Mouse (Mus musculus) gonadal fat pad, adult 2 months (tissue): Measurements from ENCODE around the gene Mphosph6. TPM values are rescaled to one million over a fixed set of nuclear protein-coding genes. Genes with fewer than 3 reads are reported as not detected.
A peak's percentile ranks its signal among the peaks of the same experiment; 100 is the strongest.

Source experiments
- DNase-seq: peaks from one replicate; pipeline ENCODE4 v3.0.0-alpha.2; 2012; ENCODE audit warnings: low read depth
- polyA plus RNA-seq: library from polyadenylated mRNA; depleted of rRNA; stranded (reverse); fragments of >200 nt; gene quantifications from 2 replicates; pipeline ENCODE4 v1.2.3, GENCODE M21; 2012; rRNA removed

Mphosph6 gene
- polyA plus RNA-seq, 1 experiment: 7.9 TPM

DNA sequence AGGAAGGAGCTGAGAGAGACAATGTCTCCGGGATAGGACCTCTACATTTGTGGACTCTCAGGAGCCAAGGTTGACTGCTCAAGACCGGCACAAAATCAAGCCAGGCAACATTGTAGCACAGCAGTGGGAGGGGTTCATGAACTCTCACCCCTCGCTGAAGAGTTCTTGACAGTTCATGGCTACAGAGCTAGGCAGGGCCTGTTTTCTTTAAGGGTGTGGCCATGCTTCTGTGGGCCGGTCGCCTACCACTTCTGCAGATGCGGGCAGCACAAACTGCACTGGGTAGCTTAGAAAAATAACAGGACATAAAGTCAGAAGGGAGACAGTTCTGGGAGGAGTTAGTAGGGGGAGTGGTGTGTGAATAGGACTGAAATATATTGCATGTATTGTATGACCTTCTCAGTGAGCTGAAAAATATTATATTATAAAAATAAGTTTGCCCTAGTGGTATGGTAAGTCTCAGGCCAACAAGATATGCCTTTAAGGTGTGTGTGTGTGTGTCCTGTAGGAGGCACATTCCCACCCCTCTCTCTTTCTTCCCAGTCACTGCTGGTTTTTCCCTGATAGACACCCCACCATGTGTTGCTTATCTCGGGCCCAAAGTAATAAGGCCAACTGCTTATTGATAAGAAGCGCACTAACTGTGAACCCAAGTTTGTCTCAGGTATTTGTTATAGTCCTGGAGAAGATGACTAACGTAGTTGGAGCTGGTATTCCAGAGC is 30.5 kb downstream of the Mphosph6 start:
- no peak for DNase-seq

DNA sequence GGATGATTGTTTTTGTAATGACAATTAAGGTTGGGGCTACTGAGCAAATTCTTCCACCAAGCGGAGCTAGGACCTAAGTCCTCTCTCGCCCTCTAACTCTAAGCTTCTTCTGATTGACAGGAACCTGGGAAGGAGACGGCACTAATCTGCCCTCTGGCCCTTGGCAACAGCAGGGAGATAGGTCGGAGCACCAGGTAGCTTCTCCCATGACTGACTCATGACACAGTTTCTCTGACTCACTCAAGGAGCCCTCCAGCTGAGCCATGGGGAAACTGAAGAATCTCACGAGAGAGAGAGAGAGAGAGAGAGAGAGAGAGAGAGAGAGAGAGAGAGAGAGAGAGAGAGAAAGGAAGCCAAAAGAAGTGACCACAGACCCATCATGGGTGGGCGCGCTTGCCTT is 32.8 kb downstream of the Mphosph6 start:
- DNase-seq: no peak

GRCm38 (mm10) chr8:117765947-117766346 is 35.8 kb downstream of the Mphosph6 start:
- DNase-seq: no peak

GRCm38 (mm10) chr8:117764625-117765024 is 37.1 kb downstream of the Mphosph6 start:
- peak; percentile 80 for DNase-seq

DNA sequence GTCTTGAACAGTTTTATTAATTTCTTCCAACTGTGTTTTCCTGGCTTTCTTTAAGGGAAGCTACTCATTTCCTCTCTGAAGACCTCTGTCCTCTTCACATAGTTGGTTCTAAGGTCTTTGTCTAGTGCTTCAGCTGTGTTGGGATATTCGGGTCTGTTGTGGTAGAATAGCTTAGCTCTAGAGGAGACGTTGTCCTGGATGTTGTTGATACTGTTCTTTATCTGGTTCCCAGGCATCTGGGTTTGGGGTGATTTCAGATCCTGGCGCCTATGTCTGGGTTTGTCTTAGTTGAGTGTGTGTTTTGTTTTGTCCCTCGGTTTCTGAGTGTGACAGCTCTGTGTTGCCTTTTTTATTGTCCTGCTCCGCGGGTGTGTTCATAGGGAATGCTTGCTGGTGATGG is 39.0 kb downstream of the Mphosph6 start:
- DNase-seq: no peak

DNA sequence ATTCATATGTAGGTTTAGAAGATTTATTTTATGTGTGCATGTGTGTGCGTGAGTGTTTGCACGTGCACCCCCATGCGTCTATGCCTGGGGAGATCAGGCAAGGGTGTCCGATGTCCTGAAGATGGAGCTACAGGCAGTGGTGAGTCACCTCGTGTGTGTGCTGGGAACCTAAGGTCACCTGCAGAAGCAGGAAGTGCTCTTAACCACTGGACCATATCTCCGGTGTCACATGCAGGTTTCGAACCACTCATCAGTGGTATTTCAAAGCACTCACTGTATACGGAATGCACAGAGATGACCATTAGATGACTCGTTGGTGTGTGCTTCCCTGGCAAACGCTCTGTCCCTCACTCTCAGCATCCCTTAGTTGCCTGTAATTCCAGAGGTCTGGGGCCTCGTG is 43.8 kb downstream of the Mphosph6 start:
- DNase-seq: no peak

GRCm38 (mm10) chr8:117749436-117749835 is 52.3 kb downstream of the Mphosph6 start:
- no peak for DNase-seq

DNA sequence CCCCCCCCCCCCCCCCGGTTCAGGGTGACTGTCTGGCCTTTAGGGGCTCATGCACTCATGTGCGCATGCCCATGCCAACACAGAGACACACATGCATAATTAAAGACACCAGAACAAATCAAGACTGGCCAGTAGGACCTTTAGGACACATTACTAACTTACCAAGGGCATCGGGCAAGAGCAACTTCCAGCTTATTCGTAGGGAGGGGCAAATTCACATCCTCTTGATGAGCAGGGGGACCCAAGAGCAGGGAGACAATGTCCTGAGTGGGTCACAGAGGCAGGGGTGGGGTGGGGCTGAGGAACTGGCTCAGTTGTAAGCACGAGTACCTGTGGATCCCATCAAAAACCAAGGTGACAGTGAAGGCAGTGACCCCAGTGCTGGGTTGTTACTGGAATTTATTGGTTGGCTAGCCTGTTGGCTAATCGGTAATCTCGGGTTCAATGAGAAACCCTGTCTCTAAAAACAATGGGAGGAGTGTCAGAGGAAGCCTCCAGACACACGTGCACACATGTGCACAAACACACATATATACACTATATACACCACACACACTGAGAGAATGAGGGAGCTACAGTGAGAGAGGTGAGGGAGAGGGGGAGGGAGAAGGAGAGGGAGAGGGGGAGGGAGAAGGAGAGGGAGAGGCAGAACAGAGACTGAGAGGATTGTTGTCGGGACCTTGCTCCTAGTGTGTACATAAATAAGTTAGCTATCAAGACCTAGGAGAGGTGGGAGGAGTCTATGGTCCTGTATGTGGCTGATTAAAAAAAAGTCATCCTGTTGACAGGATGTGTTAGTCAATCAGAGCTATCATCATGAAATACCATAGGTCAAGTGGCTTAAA is 53.6 kb downstream of the Mphosph6 start:
- DNase-seq: no peak

- no peak for DNase-seq
These were observed 54.3 kb downstream of the Mphosph6 start for GRCm38 (mm10) chr8:117747428-117747827.

DNA sequence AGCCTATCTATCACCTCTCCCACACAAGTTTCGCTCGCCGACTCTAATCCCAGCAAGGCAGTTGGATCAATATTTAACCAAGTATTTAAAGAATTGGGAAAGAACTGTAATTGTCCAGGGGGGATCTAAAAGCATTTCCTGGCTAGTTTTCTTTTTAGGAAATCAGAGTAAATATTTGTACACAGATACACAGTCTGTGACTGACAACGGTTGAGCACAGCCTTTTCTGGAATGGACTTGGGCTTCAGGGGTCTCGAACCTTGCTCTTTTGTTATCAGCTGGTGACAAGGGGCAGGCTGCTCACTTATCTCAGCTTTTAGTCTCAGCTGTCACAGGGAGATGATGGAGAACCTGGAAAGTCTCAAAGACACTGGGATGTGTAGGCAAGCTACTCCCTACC is 55.1 kb downstream of the Mphosph6 start:
- no peak for DNase-seq

DNA sequence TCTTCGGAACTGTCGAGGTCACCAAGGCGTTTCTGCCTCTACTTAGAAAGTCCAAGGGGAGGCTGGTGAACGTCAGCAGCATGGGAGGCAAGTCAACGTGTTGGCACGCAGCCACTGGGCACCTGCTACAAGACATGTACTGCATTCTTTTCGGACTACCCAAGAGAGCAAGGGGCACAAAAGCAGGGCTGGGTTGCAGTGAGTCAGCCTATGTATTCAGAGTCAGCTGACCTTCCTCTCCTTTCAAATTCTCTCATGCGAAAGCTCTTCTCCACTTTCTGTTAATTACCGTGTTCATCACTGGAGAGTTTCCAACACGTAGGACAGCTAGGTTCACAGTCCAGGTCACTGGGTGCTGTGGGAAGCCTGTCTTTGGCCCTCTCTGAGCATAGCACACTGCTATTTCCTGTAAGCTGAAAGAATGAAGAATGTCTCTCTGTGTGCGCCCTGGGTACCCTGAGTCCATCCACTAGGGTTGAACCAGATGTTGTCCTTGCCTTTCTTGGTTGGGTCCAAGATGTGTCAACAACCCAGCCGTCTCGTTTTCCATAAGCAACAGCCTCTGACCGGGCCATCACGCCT is 59.2 kb downstream of the Mphosph6 start:
- no peak for DNase-seq

Other genes with a start within 250 kb of the Mphosph6 start
- gene Sdr42e1, start 128.3 kb downstream of the Mphosph6 start, polyA plus RNA-seq: 30.7 and 44.1 TPM in 2 replicates
- 0.31 and 0.51 TPM in 2 replicates for gene Hsd17b2, start 100.0 kb downstream of the Mphosph6 start, polyA plus RNA-seq